Mouse (Mus musculus) heart, embryonic 11.5 days (tissue): Measurements from ENCODE around the gene Rhd. TPM values are rescaled to one million over a fixed set of nuclear protein-coding genes. Genes with fewer than 3 reads are reported as not detected.

Experiments
- ATAC-seq: fragments of 200-750 bp; cut with Nextera tagmentation; replicated peaks from 2 replicates; pipeline ENCODE4 v1.8.0; 2017; ENCODE audit warnings: moderate library complexity; ENCODE audit not compliant: insufficient number of reproducible peaks, low FRiP score, low TSS enrichment
- H3K27ac ChIP-seq: fragments of 300-500 bp; sonication (generic); 2 replicates; pipeline ENCODE4 v1.5.1; 2014; ENCODE audit warnings: mild to moderate bottlenecking, low read depth, low read length
- H3K27me3 ChIP-seq: fragments of 300-500 bp; sonication (generic); 2 replicates; pipeline ENCODE4 v1.6.1; 2014; ENCODE audit warnings: mild to moderate bottlenecking, low read length, mixed read lengths; ENCODE audit not compliant: control insufficient read depth, insufficient read depth
- H3K36me3 ChIP-seq: fragments of 300-500 bp; sonication (generic); 2 replicates; pipeline ENCODE4 v1.6.1; 2014; ENCODE audit warnings: mild to moderate bottlenecking, low read length, moderate library complexity, mixed read lengths; ENCODE audit not compliant: control insufficient read depth, insufficient read depth
- H3K4me1 ChIP-seq: fragments of 300-500 bp; sonication (generic); 2 replicates; pipeline ENCODE4 v1.6.1; 2014; ENCODE audit warnings: low read length; ENCODE audit not compliant: control insufficient read depth, insufficient read depth
- H3K4me2 ChIP-seq: fragments of 300-500 bp; sonication (generic); 2 replicates; pipeline ENCODE4 v1.6.1; 2014; ENCODE audit warnings: mild to moderate bottlenecking, moderate library complexity
- H3K4me3 ChIP-seq: fragments of 300-500 bp; sonication (generic); 2 replicates; pipeline ENCODE4 v1.5.1; 2014; ENCODE audit warnings: low read depth, low read length
- H3K9ac ChIP-seq: fragments of 300-500 bp; sonication (generic); 2 replicates; pipeline ENCODE4 v1.6.1; 2014; ENCODE audit warnings: mild to moderate bottlenecking, low read depth, low read length, moderate library complexity
- H3K9me3 ChIP-seq: fragments of 300-500 bp; sonication (generic); replicated peaks from 2 replicates; pipeline ENCODE4 v1.6.1; 2016; ENCODE audit warnings: low read length; ENCODE audit not compliant: control insufficient read depth
- WGBS: fragments of 180-500 bp; shearing (Covaris S2); extraction: QIAGEN DNeasy Blood & Tissue Kit; methylation state at CpG from one replicate; pipeline ENCODE4 v1.1.7; 2014; ENCODE audit not compliant: insufficient replicate concordance; 5-methylcytosine and 5-hydroxymethylcytosine counted together
- polyA plus RNA-seq: library from polyadenylated mRNA; unstranded; fragments of >200 nt; fragmentation: Nextera tagmentation; extraction: Ambion mirVana; gene quantifications from 2 replicates; pipeline ENCODE4 v1.2.1, GENCODE M21; 2014

Gene Rhd
- polyA plus RNA-seq, 1 experiment from 2014 or later = 68.6 TPM

DNA sequence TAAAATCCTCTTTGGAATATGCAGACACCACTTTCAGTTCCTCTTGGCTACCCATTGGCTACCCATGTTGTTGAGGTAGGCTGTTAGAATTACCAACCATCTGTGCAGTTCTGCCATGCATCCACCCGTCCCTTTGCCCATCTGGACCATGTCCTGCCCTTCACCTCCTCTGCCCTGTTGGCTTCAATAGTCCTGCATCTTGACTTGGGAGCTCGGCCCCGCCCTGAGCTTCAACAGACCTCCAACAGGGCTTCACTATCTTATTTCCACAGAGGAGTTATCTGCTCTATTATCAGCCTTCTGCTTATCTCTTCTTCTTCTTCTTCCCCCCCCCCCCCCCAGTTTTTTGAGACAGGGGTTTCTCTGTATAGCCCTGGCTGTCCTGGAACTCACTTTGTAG lies 52.9 kb downstream of the Rhd start:
- ATAC-seq = no peak
- no peaks in the 10 kb centered on the region for H3K9me3 ChIP-seq
- H3K9ac ChIP-seq = no peak overlapping the region
- peaks cover 8% of the 10 kb centered on the region for H3K4me1 ChIP-seq
- no peaks in the 10 kb centered on the region for H3K27me3 ChIP-seq
- H3K4me2 ChIP-seq = no peak overlapping the region
- H3K4me3 ChIP-seq = no peak overlapping the region
- WGBS = 57% methylated on average over 3 of the region's 3 CpGs
- H3K27ac ChIP-seq = no peak overlapping the region
- 0 out of 2 replicates have a peak, but pooled peaks cover 1% of the 10 kb centered on the region for H3K36me3 ChIP-seq

DNA sequence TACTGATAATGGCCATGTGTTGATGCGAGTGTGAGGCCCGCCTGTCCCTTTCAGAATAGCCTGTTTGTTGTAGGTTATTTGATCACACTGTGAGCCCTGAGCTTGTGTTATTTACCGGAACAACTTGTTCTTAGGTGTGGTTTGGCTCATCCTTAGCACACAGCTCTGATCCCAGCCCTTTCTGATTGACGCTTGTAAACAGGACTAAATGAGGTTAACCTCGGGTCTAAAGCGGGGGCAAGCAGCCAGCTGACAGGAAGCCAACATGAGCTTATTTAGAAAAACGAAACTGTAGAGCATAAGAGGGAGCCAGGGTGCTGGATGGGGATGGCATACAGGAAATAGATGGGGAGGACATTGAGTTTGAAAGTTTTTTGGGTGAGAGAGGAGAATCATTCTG lies 54.0 kb downstream of the Rhd start:
- Histone ChIP-seq H3K4me2 (no peak overlapping the region), H3K27me3 (no peaks in the 10 kb centered on the region), H3K4me1 (peaks cover 8% of the 10 kb centered on the region), H3K9ac (no peak overlapping the region), H3K9me3 (no peaks in the 10 kb centered on the region), H3K4me3 (no peak overlapping the region), H3K36me3 (no peaks in the 10 kb centered on the region), H3K27ac (no peak overlapping the region)
- WGBS = 52% methylated on average over 7 of the region's 7 CpGs
- ATAC-seq = no peak

DNA sequence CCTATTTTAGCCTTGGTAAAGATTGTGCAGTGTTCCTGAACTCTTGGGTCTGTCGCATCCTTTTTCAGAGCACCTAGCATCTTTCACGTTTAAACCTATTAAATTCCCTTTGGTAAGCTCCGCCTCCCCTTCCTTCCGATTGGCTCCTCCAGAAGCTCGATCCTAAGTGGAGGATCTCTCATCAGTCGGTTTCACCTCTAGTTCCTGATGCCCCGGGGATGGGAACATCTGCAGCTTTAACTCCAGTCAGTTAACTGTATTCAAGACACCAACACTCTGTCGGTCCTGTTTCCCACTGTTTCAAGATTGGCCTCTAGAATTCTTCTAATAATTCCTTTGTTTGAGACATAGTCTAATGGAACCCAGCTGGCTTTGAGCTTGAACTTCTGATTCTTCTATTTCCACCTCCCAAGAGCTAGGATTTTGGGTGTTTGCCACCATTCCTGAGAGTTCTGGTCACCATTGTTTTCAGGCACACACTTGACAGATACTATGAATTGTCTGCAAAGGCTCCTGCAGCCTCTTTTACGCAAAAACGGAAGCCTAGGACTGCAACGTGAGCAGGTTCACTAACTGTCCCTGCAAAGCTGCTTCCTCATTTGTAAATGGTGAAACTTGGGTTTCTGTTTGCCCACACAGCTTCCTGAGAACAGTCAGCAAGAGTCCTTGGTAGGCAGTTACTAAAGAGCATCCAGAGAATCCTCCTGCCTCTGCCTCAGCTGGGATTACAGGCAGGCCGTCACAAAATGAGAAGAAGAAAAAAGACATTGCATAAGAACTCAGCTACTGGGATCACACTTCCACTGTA lies 55.6 kb downstream of the Rhd start:
- 38% methylated on average over 12 of the region's 12 CpGs for WGBS
- H3K36me3 ChIP-seq = no peaks in the 10 kb centered on the region
- ATAC-seq = no peak
- H3K9ac ChIP-seq = no peak overlapping the region
- H3K4me3 ChIP-seq = no peak overlapping the region
- no peak overlapping the region for H3K27ac ChIP-seq
- no peaks in the 10 kb centered on the region for H3K9me3 ChIP-seq
- peaks cover 6% of the 10 kb centered on the region for H3K4me1 ChIP-seq
- no peaks in the 10 kb centered on the region for H3K27me3 ChIP-seq
- no peak overlapping the region for H3K4me2 ChIP-seq

DNA sequence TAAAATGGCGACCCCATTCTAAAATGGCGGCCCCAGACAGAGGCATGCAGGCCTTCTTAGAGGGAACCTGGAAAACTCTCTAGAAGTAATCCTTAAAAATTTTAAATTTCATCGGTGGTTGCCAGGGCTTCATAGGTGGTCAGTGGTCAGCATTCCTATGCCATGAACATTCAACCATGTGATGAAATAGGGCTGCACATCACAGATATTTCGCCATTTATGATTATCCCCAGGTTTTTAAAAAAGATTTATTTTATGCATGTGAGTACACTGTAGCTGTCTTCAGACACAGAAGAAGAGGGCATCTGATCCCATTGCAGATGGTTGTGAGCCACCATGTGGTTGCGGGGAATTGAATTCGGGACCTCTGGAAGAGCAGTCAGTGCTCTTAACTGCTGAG lies 56.3 kb downstream of the Rhd start:
- no peak for ATAC-seq
- no peak overlapping the region for H3K9ac ChIP-seq
- no peaks in the 10 kb centered on the region for H3K9me3 ChIP-seq
- no peak overlapping the region for H3K4me3 ChIP-seq
- no peak overlapping the region for H3K4me2 ChIP-seq
- no peaks in the 10 kb centered on the region for H3K27me3 ChIP-seq
- WGBS = 91% methylated on average over 6 of the region's 6 CpGs
- no peak overlapping the region for H3K27ac ChIP-seq
- H3K36me3 ChIP-seq = peaks cover 5% of the 10 kb centered on the region; the same call in 1 of the 2 replicates
- H3K4me1 ChIP-seq = peaks cover 6% of the 10 kb centered on the region

DNA sequence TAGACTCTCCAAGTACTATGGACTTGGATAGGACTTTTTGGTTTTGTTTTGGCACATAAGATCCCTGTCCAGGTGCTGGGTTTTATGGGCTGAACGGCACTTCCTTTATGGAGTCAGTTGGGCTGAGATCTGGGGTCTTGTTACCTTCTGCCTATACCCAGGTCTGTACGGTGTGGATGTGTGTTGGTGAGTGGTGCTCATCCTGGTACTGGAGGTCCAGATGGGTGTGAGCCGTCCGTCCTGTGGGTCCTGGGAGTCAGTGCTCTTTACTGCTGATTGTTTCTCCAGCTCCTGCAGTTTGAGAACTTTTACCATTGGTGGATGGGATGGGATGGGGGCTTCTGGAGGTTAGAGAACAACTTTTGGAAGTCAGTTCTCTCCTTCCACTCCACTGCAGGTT lies 57.4 kb downstream of the Rhd start:
- Histone ChIP-seq H3K4me3 (no peak overlapping the region), H3K9me3 (no peaks in the 10 kb centered on the region), H3K4me1 (peaks cover 12% of the 10 kb centered on the region), H3K4me2 (no peak overlapping the region), H3K27ac (no peak overlapping the region), H3K27me3 (no peaks in the 10 kb centered on the region), H3K9ac (no peak overlapping the region), H3K36me3 (peaks cover 11% of the 10 kb centered on the region)
- 93% methylated on average over 4 of the region's 4 CpGs for WGBS
- ATAC-seq = no peak

DNA sequence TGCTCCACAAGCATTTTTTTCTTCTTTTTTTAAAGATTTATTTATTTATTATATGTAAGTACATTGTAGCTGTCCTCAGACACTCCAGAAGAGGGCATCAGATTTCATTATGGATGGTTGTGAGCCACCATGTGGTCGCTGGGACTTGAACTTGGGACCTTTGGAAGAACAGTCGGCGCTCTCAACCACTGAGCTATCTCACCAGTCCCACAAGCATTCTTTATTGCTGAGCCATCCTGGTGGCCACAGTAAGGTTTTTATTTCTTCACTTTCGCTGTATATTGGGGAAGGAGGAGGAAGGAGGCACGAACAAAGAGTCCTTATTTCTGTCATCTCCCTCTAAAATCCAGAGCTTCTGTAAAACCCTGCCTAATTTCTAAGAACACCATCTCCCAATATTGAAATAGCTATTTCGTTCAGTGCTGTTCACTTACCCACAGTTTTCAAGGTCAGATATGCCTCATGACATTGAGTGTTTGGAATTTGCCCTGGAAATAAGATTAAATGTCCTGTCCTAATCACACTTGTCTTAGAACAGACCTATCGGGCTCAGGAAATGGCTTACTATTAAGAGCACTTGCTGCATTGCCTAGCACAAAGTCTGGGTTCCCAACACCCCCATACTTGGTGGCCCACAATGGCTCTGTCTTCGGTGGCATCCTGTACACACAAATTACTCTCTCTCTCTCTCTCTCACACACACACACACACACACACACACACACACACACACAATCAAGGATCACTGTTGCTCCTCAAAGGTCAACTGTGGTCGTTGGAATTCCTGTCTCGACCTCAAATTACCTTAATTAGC lies 58.0 kb downstream of the Rhd start:
- no peak for ATAC-seq
- Histone ChIP-seq H3K27ac (peak overlapping the region; percentile 78), H3K4me3 (peak overlapping the region; percentile 100), H3K9me3 (no peaks in the 10 kb centered on the region), H3K4me2 (peak overlapping the region; percentile 66), H3K36me3 (peaks cover 16% of the 10 kb centered on the region), H3K4me1 (peaks cover 12% of the 10 kb centered on the region), H3K27me3 (no peaks in the 10 kb centered on the region), H3K9ac (peak overlapping the region; percentile 83)
- 55% methylated on average over 10 of the region's 10 CpGs for WGBS

DNA sequence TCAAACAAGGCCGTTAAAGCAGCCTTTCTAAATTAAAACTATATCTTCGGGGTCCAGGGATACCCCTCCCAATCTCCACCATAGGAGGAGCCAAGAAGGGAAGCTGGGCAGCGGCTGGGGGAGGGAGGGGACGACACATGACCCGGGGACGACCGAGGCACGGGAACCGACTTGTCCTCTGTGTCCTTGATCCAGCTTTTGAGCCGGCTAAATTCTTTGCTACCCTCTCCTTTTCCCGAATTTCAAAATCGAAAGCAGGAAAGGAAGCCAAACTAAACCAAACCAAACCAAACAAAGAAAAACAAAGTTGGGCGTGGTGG lies 58.5 kb downstream of the Rhd start:
- 0 out of 2 replicates have a peak, but pooled peaks have one; percentile 60 for ATAC-seq
- Histone ChIP-seq H3K27me3 (no peaks in the 10 kb centered on the region), H3K9ac (peak overlapping the region; percentile 83), H3K4me2 (peak overlapping the region; percentile 66), H3K4me3 (peak overlapping the region; percentile 100), H3K4me1 (peaks cover 12% of the 10 kb centered on the region), H3K9me3 (no peaks in the 10 kb centered on the region), H3K27ac (peak overlapping the region; percentile 78), H3K36me3 (peaks cover 20% of the 10 kb centered on the region)
- WGBS = under 1% methylated on average over 13 of the region's 13 CpGs

DNA sequence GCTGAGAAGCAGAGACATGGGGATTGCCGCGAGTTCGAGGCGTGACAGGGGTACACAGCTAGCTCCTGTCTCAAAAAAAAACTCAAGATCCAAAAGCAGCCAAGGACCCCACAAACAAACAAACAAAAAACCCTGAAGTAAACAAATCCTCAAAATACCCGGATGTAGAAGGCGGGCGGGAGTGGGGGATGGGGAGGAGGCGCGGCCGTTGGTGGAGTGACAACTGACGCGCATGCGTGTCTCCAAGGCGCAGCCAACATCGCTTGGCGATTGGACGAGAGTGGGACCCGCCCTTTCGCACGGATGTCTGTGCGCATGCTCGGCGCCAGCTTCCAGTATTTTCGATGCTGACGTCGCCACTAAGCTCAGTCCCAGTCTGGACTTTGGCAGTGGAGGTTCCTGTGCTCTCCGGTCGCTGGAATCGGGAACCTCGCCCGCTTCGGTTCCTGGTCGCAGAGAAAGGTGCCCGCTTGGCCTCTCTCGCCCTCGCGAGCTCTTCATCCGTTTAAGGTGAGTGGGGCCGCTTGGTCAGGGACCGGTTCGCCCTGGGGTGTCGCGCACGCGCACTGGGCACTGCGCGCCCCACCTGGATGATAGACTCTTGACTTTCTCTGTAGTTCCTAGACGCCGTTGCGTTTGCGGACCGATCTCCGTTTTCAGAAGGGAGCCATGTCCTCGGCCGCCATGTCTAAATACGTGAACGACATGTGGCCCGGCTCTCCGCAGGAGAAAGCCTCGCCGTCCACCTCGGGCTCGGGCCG lies 59.1 kb downstream of the Rhd start, which contains the start of gene Rsrp1:
Gene Rsrp1 (plus strand): TSS at position 335 of the 761 bp plus-strand sequence.
- H3K4me2 ChIP-seq = peak within 1 kb of the TSS; percentile 66
- no peaks in the 10 kb centered on the region for H3K27me3 ChIP-seq
- H3K36me3 ChIP-seq = peaks cover 23% of the 10 kb centered on the region
- H3K4me1 ChIP-seq = peaks cover 12% of the 10 kb centered on the region
- peak within 1 kb of the TSS; percentile 100 for H3K4me3 ChIP-seq
- no peaks in the 10 kb centered on the region for H3K9me3 ChIP-seq
- peak within 1 kb of the TSS; percentile 99 for H3K9ac ChIP-seq
- H3K27ac ChIP-seq = peak within 1 kb of the TSS; percentile 96
- peak; percentile 89 for ATAC-seq
- 1% methylated on average over 64 of the region's 64 CpGs for WGBS
